Mouse (Mus musculus) brown adipose tissue, adult 24 weeks (tissue): ENCODE measurements around the gene Tbx15. TPM values are rescaled to one million over a fixed set of nuclear protein-coding genes. Genes with fewer than 3 reads are reported as not detected.

Source experiments
- H3K27ac ChIP-seq: fragments of 200-500 bp; replicated peaks from 2 replicates; pipeline ENCODE4 v1.5.1; 2012; ENCODE audit warnings: low read depth, mild to moderate bottlenecking, low read length
- H3K4me1 ChIP-seq: fragments of 200-500 bp; 2 replicates; pipeline ENCODE4 v1.6.1; 2012; ENCODE audit warnings: low read length, mixed read lengths; ENCODE audit not compliant: control insufficient read depth, insufficient read depth, insufficient read length
- H3K4me3 ChIP-seq: fragments of 200-500 bp; 2 replicates; pipeline ENCODE4 v1.5.1; 2012; ENCODE audit warnings: low read depth, mild to moderate bottlenecking, low read length, moderate library complexity; ENCODE audit not compliant: insufficient read depth
- polyA plus RNA-seq: library from polyadenylated mRNA; stranded (reverse); fragments of >200 nt; gene quantifications from 2 replicates; pipeline ENCODE4 v1.2.4, GENCODE M21; 2012; ENCODE audit not compliant: missing spikeins, insufficient read depth, insufficient read length

Tbx15 gene
- polyA plus RNA-seq, 1 experiment = 3.3 TPM

- no peaks in the 10 kb centered on the region for H3K4me1 ChIP-seq
- H3K4me3 ChIP-seq = peak overlapping the region; percentile 60
- 0 out of 2 replicates have a peak overlapping the region, but pooled peaks have one; percentile 24 for H3K27ac ChIP-seq
These were observed 14.5 kb downstream of the Tbx15 start for GRCm38 (mm10) chr3:99254559-99255151.

GRCm38 (mm10) chr3:99255411-99256365, 15.5 kb downstream of the Tbx15 start:
- H3K27ac ChIP-seq = no peak overlapping the region
- no peaks in the 10 kb centered on the region for H3K4me1 ChIP-seq
- peak overlapping the region; percentile 60 for H3K4me3 ChIP-seq

DNA sequence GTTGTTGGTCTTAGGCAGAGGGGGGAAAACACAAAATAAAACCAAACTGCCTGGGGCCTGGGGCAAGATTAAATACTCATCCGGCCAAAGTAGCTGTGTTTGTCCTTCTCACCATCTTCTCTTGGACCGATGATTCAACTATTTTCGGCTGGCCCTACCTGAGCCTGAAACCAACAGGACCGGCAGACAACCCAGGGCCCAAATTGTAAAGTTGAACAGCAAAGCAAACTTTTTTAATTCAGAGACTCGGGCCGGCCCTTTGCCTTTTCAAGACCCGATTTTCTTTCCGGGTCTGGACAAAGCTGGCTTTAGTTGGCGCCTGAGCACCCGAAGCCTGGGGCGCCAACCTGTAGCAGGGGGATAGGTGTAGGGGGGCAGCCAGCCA, 16.2 kb downstream of the Tbx15 start:
- no peak overlapping the region for H3K27ac ChIP-seq
- no peaks in the 10 kb centered on the region for H3K4me1 ChIP-seq
- peak overlapping the region; percentile 16; the same call in 1 of the 2 replicates for H3K4me3 ChIP-seq

- Histone ChIP-seq H3K27ac (no peak overlapping the region), H3K4me3 (no peak overlapping the region; the same call in 1 of the 2 replicates), H3K4me1 (no peaks in the 10 kb centered on the region)
These were observed 16.6 kb downstream of the Tbx15 start for GRCm38 (mm10) chr3:99256766-99257165.

GRCm38 (mm10) chr3:99257586-99258577, 17.7 kb downstream of the Tbx15 start:
- Histone ChIP-seq H3K27ac (no peak overlapping the region), H3K4me3 (no peak overlapping the region), H3K4me1 (no peaks in the 10 kb centered on the region)

DNA sequence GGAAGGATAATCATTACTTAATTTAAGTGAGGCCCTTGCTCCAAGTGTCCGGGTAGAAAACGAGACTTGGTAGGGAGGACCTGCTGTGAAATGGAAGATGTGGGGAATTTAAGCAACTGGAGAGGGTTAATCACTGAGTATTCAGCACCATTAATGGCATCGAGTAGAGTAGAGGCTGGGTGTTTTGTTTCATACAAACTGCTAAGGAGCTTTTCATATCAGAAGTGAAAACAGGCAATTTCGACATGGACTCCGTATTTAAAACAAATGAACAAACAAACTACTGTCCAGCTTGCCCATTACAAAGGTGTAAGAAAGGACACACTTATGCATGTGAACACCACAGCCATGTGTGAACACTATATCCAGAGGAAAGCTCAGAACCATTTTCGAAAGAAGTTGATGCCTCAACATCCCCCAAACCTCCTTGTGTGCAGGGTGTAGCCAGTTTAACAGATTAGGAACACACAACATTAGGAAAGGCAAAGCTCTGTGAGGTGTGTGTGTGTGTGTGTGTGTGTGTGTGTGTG, 19.6 kb downstream of the Tbx15 start:
- Histone ChIP-seq H3K4me3 (no peak overlapping the region), H3K27ac (no peak overlapping the region), H3K4me1 (no peaks in the 10 kb centered on the region)

DNA sequence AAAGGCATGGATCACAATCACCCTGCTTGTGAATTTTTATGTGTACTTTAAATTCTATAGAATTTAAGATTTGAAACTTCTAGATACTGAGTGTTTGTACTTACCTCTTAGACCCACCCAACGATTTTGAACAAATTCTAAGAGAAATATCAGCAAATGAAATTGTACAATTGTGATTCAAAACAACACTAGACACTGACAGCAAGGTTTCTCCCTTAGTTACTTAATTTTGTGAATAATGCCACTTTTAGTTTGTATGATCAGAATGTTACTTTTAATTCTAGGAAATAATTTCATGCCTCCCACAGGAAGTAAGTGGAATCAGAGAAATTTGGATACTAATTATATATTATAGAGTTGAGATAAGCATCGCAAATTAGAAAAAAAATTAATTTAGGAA, 20.2 kb downstream of the Tbx15 start:
- H3K4me1 ChIP-seq = no peaks in the 10 kb centered on the region
- H3K4me3 ChIP-seq = no peak overlapping the region
- no peak overlapping the region for H3K27ac ChIP-seq

DNA sequence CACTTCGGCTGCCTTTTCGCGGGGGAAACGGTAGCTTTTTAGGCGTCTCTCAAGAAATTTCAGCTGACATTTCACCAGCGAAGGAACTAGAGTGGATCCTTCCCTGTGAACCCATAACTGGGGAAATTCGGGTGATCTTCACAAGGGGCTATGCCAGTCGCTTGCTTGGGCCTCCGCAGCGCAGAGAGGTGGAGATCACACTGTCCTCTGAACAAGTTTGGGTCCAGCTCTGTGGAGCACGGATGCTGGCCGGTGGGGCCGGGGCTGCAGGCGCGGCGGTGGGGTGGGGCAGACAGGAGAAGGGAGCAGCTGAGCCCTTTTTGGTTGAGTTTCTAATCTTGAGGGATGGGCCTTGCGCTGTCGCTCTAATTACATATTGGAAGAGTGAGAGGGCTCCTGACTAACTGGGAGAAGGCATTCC, 21.2 kb downstream of the Tbx15 start:
- Histone ChIP-seq H3K4me3 (no peak overlapping the region), H3K27ac (no peak overlapping the region), H3K4me1 (no peaks in the 10 kb centered on the region)

- no peak overlapping the region for H3K27ac ChIP-seq
- H3K4me3 ChIP-seq = no peak overlapping the region
- no peaks in the 10 kb centered on the region for H3K4me1 ChIP-seq
These were observed 21.8 kb downstream of the Tbx15 start for GRCm38 (mm10) chr3:99261986-99262385.

DNA sequence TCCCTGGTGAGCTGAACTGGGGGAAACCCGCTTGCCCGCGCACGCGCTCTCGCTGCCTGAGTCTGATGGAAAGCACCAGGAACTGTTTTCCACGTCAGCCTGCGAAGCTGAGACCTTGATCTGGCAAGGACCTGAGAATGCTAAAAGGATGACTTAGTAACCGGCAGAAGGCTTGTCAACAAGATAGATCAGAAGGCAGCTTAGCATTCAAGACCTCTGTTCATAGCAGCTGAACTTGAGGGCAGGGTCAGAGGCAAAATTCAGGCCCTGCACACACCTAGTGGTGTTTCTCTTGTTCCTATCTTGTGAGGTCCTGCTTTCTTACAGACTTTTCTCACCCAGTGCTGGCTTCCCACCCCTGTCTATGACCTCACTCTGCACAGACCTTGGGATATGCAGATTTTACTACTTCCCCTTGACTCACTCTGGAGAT, 23.3 kb downstream of the Tbx15 start:
- Histone ChIP-seq H3K4me3 (no peak overlapping the region), H3K27ac (no peak overlapping the region), H3K4me1 (no peaks in the 10 kb centered on the region)

GRCm38 (mm10) chr3:99264695-99265094, 24.5 kb downstream of the Tbx15 start:
- Histone ChIP-seq H3K4me1 (no peaks in the 10 kb centered on the region), H3K4me3 (no peak overlapping the region), H3K27ac (no peak overlapping the region)

DNA sequence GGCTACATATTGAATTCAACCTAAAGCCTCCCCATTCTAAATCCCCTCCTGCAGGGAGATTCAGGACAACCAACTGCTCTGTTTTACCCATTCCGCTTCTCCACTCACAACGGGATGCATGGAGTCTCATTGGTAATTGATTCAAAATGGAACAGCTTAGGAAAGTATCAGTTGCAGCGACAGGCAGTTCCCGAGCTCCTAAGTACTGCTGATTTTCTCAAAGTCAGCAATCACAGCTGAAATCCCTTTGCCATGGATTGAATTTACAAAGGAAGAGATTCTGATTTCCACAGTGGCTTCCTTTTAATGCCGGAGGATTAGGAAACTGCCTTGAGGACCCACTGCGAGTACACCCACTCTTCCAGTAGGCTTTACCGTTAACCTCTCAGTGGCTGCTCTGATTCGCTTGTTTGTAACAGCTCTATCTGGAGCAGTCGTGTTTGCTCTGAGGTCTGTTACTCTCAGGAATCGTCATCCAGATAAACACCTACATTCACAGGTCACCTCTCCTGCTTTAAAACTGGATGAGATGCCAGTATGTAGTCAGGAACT, 26.6 kb downstream of the Tbx15 start:
- Histone ChIP-seq H3K4me1 (no peaks in the 10 kb centered on the region), H3K4me3 (no peak overlapping the region), H3K27ac (no peak overlapping the region)

DNA sequence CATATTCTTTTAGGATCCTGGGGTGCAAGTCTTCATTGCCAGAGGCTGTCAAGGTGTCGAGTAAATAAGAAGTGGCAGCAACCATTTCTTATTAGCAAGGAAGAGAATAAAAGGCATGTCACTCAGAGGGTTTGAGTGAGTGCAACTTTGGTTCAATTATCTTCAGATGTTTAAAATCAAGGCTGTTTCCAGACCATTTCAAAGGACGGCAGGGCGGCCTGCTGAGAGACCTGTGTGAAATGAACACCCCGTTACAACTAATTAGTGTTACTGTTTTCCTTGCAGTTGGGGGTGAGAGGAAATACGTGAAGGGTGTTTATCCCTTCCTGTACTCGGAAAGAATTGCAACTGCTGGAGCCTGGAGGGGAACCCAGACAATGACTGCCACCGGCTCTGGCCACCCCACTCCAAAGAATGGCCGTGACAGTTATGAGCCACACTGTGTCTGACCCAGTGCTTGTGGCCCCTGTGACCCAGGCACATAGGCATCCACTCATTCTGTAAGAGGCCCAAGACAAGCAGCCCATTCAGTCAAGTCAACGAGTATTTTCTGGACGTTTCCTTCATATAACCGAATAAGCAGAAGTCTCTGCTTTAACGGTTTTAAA, 37.9 kb downstream of the Tbx15 start:
- Histone ChIP-seq H3K4me1 (no peaks in the 10 kb centered on the region), H3K27ac (no peak overlapping the region), H3K4me3 (no peak overlapping the region)

GRCm38 (mm10) chr3:99279718-99280117, 39.5 kb downstream of the Tbx15 start:
- H3K4me3 ChIP-seq = no peak overlapping the region
- H3K27ac ChIP-seq = no peak overlapping the region
- no peaks in the 10 kb centered on the region for H3K4me1 ChIP-seq
